Mouse (Mus musculus): ENCODE measurements at regions not wholly inside any gene's neighbourhood (a gene's known extent, or its start where the extent isn't known, plus 50 kb on each side); places are given as distances from the start of the nearest gene placed in this dataset.

DNA sequence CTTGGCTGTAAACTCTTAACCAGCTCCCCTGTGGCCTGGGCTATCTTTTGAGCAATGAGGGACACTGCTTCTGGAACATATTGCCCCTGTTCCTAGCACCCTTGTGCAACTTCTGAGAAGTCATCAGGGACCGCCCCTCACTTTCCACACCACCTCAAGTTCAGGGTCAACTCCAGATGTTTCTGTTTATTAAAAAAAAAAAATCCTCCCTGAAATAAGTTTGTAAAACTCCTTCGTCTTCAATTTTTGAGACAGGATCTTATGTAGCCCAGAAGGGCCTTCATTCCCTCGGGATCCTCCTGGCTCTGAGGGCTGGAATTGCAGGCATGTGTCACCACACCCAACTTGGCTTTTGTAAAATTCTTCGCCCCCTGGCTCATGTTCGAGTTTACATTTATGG is 57.4 kb upstream of the Mrps10 start:
- TF ChIP-seq CTCF (IDR thresholded peaks at IDR 0.05; ENCODE audit: low read depth) (no peak), EP300 (IDR thresholded peaks at IDR 0.05; ENCODE audit: low read depth) (no peak)
